Mouse (Mus musculus): ENCODE data around the gene B3gnt4. TPM values are rescaled to one million over a fixed set of nuclear protein-coding genes. Genes with fewer than 3 reads are reported as not detected.
"Not testable (repeated sequence)": the region's sequence is repeated elsewhere in the genome, so short reads cannot be mapped to it uniquely, and the experiment has no call there.

B3gnt4 gene
- polyA plus RNA-seq, 1 experiment, result 0.05 TPM

- Histone ChIP-seq H3K79me2 (ENCODE audit: control insufficient read depth, insufficient read depth) (no peaks in the 10 kb centered on the region), H3K36me3 (ENCODE audit: control insufficient read depth, insufficient read depth) (no peaks in the 10 kb centered on the region), H3ac (ENCODE audit: control insufficient read depth, insufficient read length) (no peak overlapping the region), H3K27me3 (ENCODE audit: control insufficient read depth, insufficient read depth, insufficient read length) (peaks cover 5% of the 10 kb centered on the region), H3K4me2 (ENCODE audit: low read depth) (no peak overlapping the region), H3K4me3 (no peak overlapping the region)
- TF ChIP-seq MYOD1 (IDR thresholded peaks at IDR 0.05; ENCODE audit: control insufficient read depth in 1 of 3, insufficient read length in 2 of 3, low read depth in 2 of 3) (no peak), E2F4 (IDR thresholded peaks at IDR 0.05; ENCODE audit: insufficient read depth) (no peak), USF1 (IDR thresholded peaks at IDR 0.05; ENCODE audit: low read depth) (no peak), TCF3 (IDR thresholded peaks at IDR 0.05; ENCODE audit: insufficient read length, low read depth) (no peak), REST (IDR thresholded peaks at IDR 0.05; ENCODE audit: insufficient read depth, insufficient read length) (no peak), MAX (IDR thresholded peaks at IDR 0.05; ENCODE audit: low read depth) (no peak), MYOG (IDR thresholded peaks at IDR 0.05; ENCODE audit: control insufficient read depth in 1 of 3, insufficient read depth in 1 of 3, insufficient read length in 2 of 3, low read depth in 2 of 3) (no peak), POLR2AphosphoS2 (IDR thresholded peaks at IDR 0.05; ENCODE audit: insufficient read length, low read depth) (no peak), POLR2A (IDR thresholded peaks at IDR 0.05; ENCODE audit: insufficient read length, low read depth) (no peak), SRF (IDR thresholded peaks at IDR 0.05; ENCODE audit: control insufficient read depth, insufficient read length, low read depth) (no peak), TCF12 (IDR thresholded peaks at IDR 0.05; ENCODE audit: insufficient read depth, poor library complexity, severe bottlenecking) (no peak), CEBPB (IDR thresholded peaks at IDR 0.05; ENCODE audit: insufficient read depth, poor library complexity, severe bottlenecking) (no peak)
Observed at GRCm38 (mm10) chr5:123499717-123500116, 10.5 kb upstream of the B3gnt4 start.

- no peaks in the 10 kb centered on the region for H3K79me2 ChIP-seq (ENCODE audit: control insufficient read depth, insufficient read depth)
- TF ChIP-seq POLR2AphosphoS2 (IDR thresholded peaks at IDR 0.05; ENCODE audit: insufficient read length, low read depth) (no peak), POLR2A (IDR thresholded peaks at IDR 0.05; ENCODE audit: insufficient read length, low read depth) (no peak), TCF3 (IDR thresholded peaks at IDR 0.05; ENCODE audit: insufficient read length, low read depth) (no peak), TCF12 (IDR thresholded peaks at IDR 0.05; ENCODE audit: insufficient read depth, poor library complexity, severe bottlenecking) (no peak), MAX (IDR thresholded peaks at IDR 0.05; ENCODE audit: low read depth) (no peak), REST (IDR thresholded peaks at IDR 0.05; ENCODE audit: insufficient read depth, insufficient read length) (no peak)
- H3K4me3 ChIP-seq, result no peak overlapping the region
- H3ac ChIP-seq (ENCODE audit: control insufficient read depth, insufficient read length), result no peak overlapping the region
- H3K27me3 ChIP-seq (ENCODE audit: control insufficient read depth, insufficient read depth, insufficient read length), result peaks cover 4% of the 10 kb centered on the region
- no peaks in the 10 kb centered on the region for H3K36me3 ChIP-seq (ENCODE audit: control insufficient read depth, insufficient read depth)
- H3K4me2 ChIP-seq (ENCODE audit: low read depth), result no peak overlapping the region
Observed at GRCm38 (mm10) chr5:123501973-123502372, 8.3 kb upstream of the B3gnt4 start.

- Histone ChIP-seq H3K36me3 (ENCODE audit: control insufficient read depth, insufficient read depth) (no peaks in the 10 kb centered on the region), H3K27me3 (ENCODE audit: control insufficient read depth, insufficient read depth, insufficient read length) (peaks cover 4% of the 10 kb centered on the region), H3K4me2 (ENCODE audit: low read depth) (peak overlapping the region; percentile 77), H3ac (ENCODE audit: control insufficient read depth, insufficient read length) (no peak overlapping the region), H3K4me3 (peak overlapping the region; percentile 12), H3K79me2 (ENCODE audit: control insufficient read depth, insufficient read depth) (no peaks in the 10 kb centered on the region)
- TF ChIP-seq REST (IDR thresholded peaks at IDR 0.05; ENCODE audit: insufficient read depth, insufficient read length) (no peak), USF1 (IDR thresholded peaks at IDR 0.05; ENCODE audit: low read depth) (no peak), SRF (IDR thresholded peaks at IDR 0.05; ENCODE audit: control insufficient read depth, insufficient read length, low read depth) (no peak), TCF12 (IDR thresholded peaks at IDR 0.05; ENCODE audit: insufficient read depth, poor library complexity, severe bottlenecking) (no peak), MYOD1 (IDR thresholded peaks at IDR 0.05; ENCODE audit: control insufficient read depth in 1 of 3, insufficient read length in 2 of 3, low read depth in 2 of 3) (no peak), MYOG (IDR thresholded peaks at IDR 0.05; ENCODE audit: control insufficient read depth in 1 of 3, insufficient read depth in 1 of 3, insufficient read length in 2 of 3, low read depth in 2 of 3) (no peak), POLR2A (IDR thresholded peaks at IDR 0.05; ENCODE audit: insufficient read length, low read depth) (no peak), MAX (IDR thresholded peaks at IDR 0.05; ENCODE audit: low read depth) (no peak), CEBPB (IDR thresholded peaks at IDR 0.05; ENCODE audit: insufficient read depth, poor library complexity, severe bottlenecking) (no peak), POLR2AphosphoS2 (IDR thresholded peaks at IDR 0.05; ENCODE audit: insufficient read length, low read depth) (no peak), E2F4 (IDR thresholded peaks at IDR 0.05; ENCODE audit: insufficient read depth) (no peak), TCF3 (IDR thresholded peaks at IDR 0.05; ENCODE audit: insufficient read length, low read depth) (no peak)
Observed at GRCm38 (mm10) chr5:123507936-123508723, 2.1 kb upstream of the B3gnt4 start.

GRCm38 (mm10) chr5:123508921-123509320 is 1.3 kb upstream of the B3gnt4 start:
- no peak overlapping the region for H3ac ChIP-seq (ENCODE audit: control insufficient read depth, insufficient read length)
- no peaks in the 10 kb centered on the region for H3K36me3 ChIP-seq (ENCODE audit: control insufficient read depth, insufficient read depth)
- TF ChIP-seq POLR2AphosphoS2 (IDR thresholded peaks at IDR 0.05; ENCODE audit: insufficient read length, low read depth) (no peak), MAX (IDR thresholded peaks at IDR 0.05; ENCODE audit: low read depth) (no peak), TCF3 (IDR thresholded peaks at IDR 0.05; ENCODE audit: insufficient read length, low read depth) (no peak), REST (IDR thresholded peaks at IDR 0.05; ENCODE audit: insufficient read depth, insufficient read length) (no peak), MYOD1 (IDR thresholded peaks at IDR 0.05; ENCODE audit: control insufficient read depth in 1 of 3, insufficient read length in 2 of 3, low read depth in 2 of 3) (no peak), E2F4 (IDR thresholded peaks at IDR 0.05; ENCODE audit: insufficient read depth) (no peak), TCF12 (IDR thresholded peaks at IDR 0.05; ENCODE audit: insufficient read depth, poor library complexity, severe bottlenecking) (no peak), POLR2A (IDR thresholded peaks at IDR 0.05; ENCODE audit: insufficient read length, low read depth) (no peak), CEBPB (IDR thresholded peaks at IDR 0.05; ENCODE audit: insufficient read depth, poor library complexity, severe bottlenecking) (no peak), MYOG (IDR thresholded peaks at IDR 0.05; ENCODE audit: control insufficient read depth in 1 of 3, insufficient read depth in 1 of 3, insufficient read length in 2 of 3, low read depth in 2 of 3) (no peak), SRF (IDR thresholded peaks at IDR 0.05; ENCODE audit: control insufficient read depth, insufficient read length, low read depth) (no peak), USF1 (IDR thresholded peaks at IDR 0.05; ENCODE audit: low read depth) (no peak)
- H3K79me2 ChIP-seq (ENCODE audit: control insufficient read depth, insufficient read depth), result no peaks in the 10 kb centered on the region
- peak overlapping the region; percentile 77 for H3K4me2 ChIP-seq (ENCODE audit: low read depth)
- H3K27me3 ChIP-seq (ENCODE audit: control insufficient read depth, insufficient read depth, insufficient read length), result peaks cover 4% of the 10 kb centered on the region
- peak overlapping the region; percentile 12 for H3K4me3 ChIP-seq

- not testable (repeated sequence) for H3K36me3 ChIP-seq (ENCODE audit: control insufficient read depth, insufficient read depth); H3ac ChIP-seq (ENCODE audit: control insufficient read depth, insufficient read length); H3K27me3 ChIP-seq (ENCODE audit: control insufficient read depth, insufficient read depth, insufficient read length); H3K79me2 ChIP-seq (ENCODE audit: control insufficient read depth, insufficient read depth); H3K4me3 ChIP-seq; H3K4me2 ChIP-seq (ENCODE audit: low read depth)
Observed at GRCm38 (mm10) chr5:123511426-123511825, 1.2 kb downstream of the B3gnt4 start.

Measured in myocyte (in vitro differentiated cells).